Mouse (Mus musculus): Measurements from ENCODE around the gene Wrb. TPM values are rescaled to one million over a fixed set of nuclear protein-coding genes. Genes with fewer than 3 reads are reported as not detected.
A peak's percentile ranks its signal among the peaks of the same experiment; 100 is the strongest.

Wrb gene
- polyA plus RNA-seq, 1 experiment from 2014 or later = 124 TPM

- Histone ChIP-seq H3K36me3 (ENCODE audit: control insufficient read depth, insufficient read depth, low read length) (peaks cover 4% of the 10 kb centered on the region; the same call in 1 of the 2 replicates), H3K9ac (ENCODE audit: low read length) (no peak overlapping the region), H3K4me2 (ENCODE audit: low read depth) (no peak overlapping the region), H3K4me3 (ENCODE audit: low read depth, low read length) (no peak overlapping the region), H3K9me3 (ENCODE audit: control insufficient read depth, low read length) (no peaks in the 10 kb centered on the region), H3K27me3 (ENCODE audit: control insufficient read depth, insufficient read depth, low read length) (no peaks in the 10 kb centered on the region), H3K4me1 (ENCODE audit: control insufficient read depth, insufficient read depth, low read length) (peaks cover 6% of the 10 kb centered on the region), H3K27ac (ENCODE audit: low read depth, low read length) (no peak overlapping the region)
- 82% methylated on average over 9 of the region's 9 CpGs for WGBS
- DNase-seq (ENCODE audit: low spot score) = no peak
- ATAC-seq (ENCODE audit: insufficient read depth, low FRiP score, low TSS enrichment) = no peak
These were observed 4.1 kb downstream of the Wrb start for GRCm38 (mm10) chr16:96149311-96149710.

GRCm38 (mm10) chr16:96150995-96151394 lies 5.8 kb downstream of the Wrb start:
- Histone ChIP-seq H3K4me3 (ENCODE audit: low read depth, low read length) (no peak overlapping the region), H3K4me2 (ENCODE audit: low read depth) (no peak overlapping the region), H3K27ac (ENCODE audit: low read depth, low read length) (no peak overlapping the region), H3K9ac (ENCODE audit: low read length) (no peak overlapping the region), H3K27me3 (ENCODE audit: control insufficient read depth, insufficient read depth, low read length) (no peaks in the 10 kb centered on the region), H3K4me1 (ENCODE audit: control insufficient read depth, insufficient read depth, low read length) (peaks cover 3% of the 10 kb centered on the region), H3K36me3 (ENCODE audit: control insufficient read depth, insufficient read depth, low read length) (peaks cover 4% of the 10 kb centered on the region; the same call in 1 of the 2 replicates), H3K9me3 (ENCODE audit: control insufficient read depth, low read length) (no peaks in the 10 kb centered on the region)
- no peak for ATAC-seq (ENCODE audit: insufficient read depth, low FRiP score, low TSS enrichment)
- DNase-seq (ENCODE audit: low spot score) = no peak
- 78% methylated on average over 4 of the region's 4 CpGs for WGBS

GRCm38 (mm10) chr16:96151551-96151950 lies 6.3 kb downstream of the Wrb start:
- no peaks in the 10 kb centered on the region for H3K27me3 ChIP-seq (ENCODE audit: control insufficient read depth, insufficient read depth, low read length)
- no peaks in the 10 kb centered on the region for H3K9me3 ChIP-seq (ENCODE audit: control insufficient read depth, low read length)
- no peak overlapping the region for H3K4me3 ChIP-seq (ENCODE audit: low read depth, low read length)
- no peaks in the 10 kb centered on the region for H3K4me1 ChIP-seq (ENCODE audit: control insufficient read depth, insufficient read depth, low read length)
- DNase-seq (ENCODE audit: low spot score) = peak; percentile 82
- H3K36me3 ChIP-seq (ENCODE audit: control insufficient read depth, insufficient read depth, low read length) = peaks cover 4% of the 10 kb centered on the region; the same call in 1 of the 2 replicates
- no peak overlapping the region for H3K9ac ChIP-seq (ENCODE audit: low read length)
- ATAC-seq (ENCODE audit: insufficient read depth, low FRiP score, low TSS enrichment) = 0 out of 2 replicates have a peak, but pooled peaks have one; percentile 62
- H3K27ac ChIP-seq (ENCODE audit: low read depth, low read length) = no peak overlapping the region
- no peak overlapping the region for H3K4me2 ChIP-seq (ENCODE audit: low read depth)
- WGBS = 26% methylated on average over 9 of the region's 9 CpGs

- no peak overlapping the region for H3K4me2 ChIP-seq (ENCODE audit: low read depth)
- 84% methylated on average over 2 of the region's 2 CpGs for WGBS
- no peak overlapping the region for H3K4me3 ChIP-seq (ENCODE audit: low read depth, low read length)
These were observed 9.3 kb downstream of the Wrb start for GRCm38 (mm10) chr16:96154476-96154875.

GRCm38 (mm10) chr16:96156019-96156418 lies 10.8 kb downstream of the Wrb start:
- H3K9ac ChIP-seq (ENCODE audit: low read length) = no peak overlapping the region
- no peaks in the 10 kb centered on the region for H3K9me3 ChIP-seq (ENCODE audit: control insufficient read depth, low read length)
- ATAC-seq (ENCODE audit: insufficient read depth, low FRiP score, low TSS enrichment) = no peak
- H3K36me3 ChIP-seq (ENCODE audit: control insufficient read depth, insufficient read depth, low read length) = peaks cover 4% of the 10 kb centered on the region; the same call in 1 of the 2 replicates
- no peak overlapping the region for H3K4me3 ChIP-seq (ENCODE audit: low read depth, low read length)
- no peak overlapping the region for H3K4me2 ChIP-seq (ENCODE audit: low read depth)
- no peak for DNase-seq (ENCODE audit: low spot score)
- peaks cover 8% of the 10 kb centered on the region for H3K4me1 ChIP-seq (ENCODE audit: control insufficient read depth, insufficient read depth, low read length)
- 94% methylated on average over 8 of the region's 8 CpGs for WGBS
- H3K27ac ChIP-seq (ENCODE audit: low read depth, low read length) = no peak overlapping the region
- H3K27me3 ChIP-seq (ENCODE audit: control insufficient read depth, insufficient read depth, low read length) = no peaks in the 10 kb centered on the region

More at GRCm38 (mm10) chr16:96154476-96154875, 9.3 kb downstream of the Wrb start:
- Histone ChIP-seq H3K36me3 (ENCODE audit: control insufficient read depth, insufficient read depth, low read length) (peaks cover 4% of the 10 kb centered on the region; the same call in 1 of the 2 replicates), H3K27ac (ENCODE audit: low read depth, low read length) (no peak overlapping the region), H3K4me1 (ENCODE audit: control insufficient read depth, insufficient read depth, low read length) (peaks cover 8% of the 10 kb centered on the region), H3K27me3 (ENCODE audit: control insufficient read depth, insufficient read depth, low read length) (no peaks in the 10 kb centered on the region), H3K9ac (ENCODE audit: low read length) (no peak overlapping the region), H3K9me3 (ENCODE audit: control insufficient read depth, low read length) (no peaks in the 10 kb centered on the region)
- no peak for DNase-seq (ENCODE audit: low spot score)
- no peak for ATAC-seq (ENCODE audit: insufficient read depth, low FRiP score, low TSS enrichment)

- Histone ChIP-seq H3K4me1 (ENCODE audit: control insufficient read depth, insufficient read depth, low read length) (peaks cover 8% of the 10 kb centered on the region), H3K4me3 (ENCODE audit: low read depth, low read length) (no peak overlapping the region), H3K9ac (ENCODE audit: low read length) (no peak overlapping the region), H3K9me3 (ENCODE audit: control insufficient read depth, low read length) (no peaks in the 10 kb centered on the region), H3K36me3 (ENCODE audit: control insufficient read depth, insufficient read depth, low read length) (peaks cover 4% of the 10 kb centered on the region; the same call in 1 of the 2 replicates), H3K4me2 (ENCODE audit: low read depth) (no peak overlapping the region), H3K27ac (ENCODE audit: low read depth, low read length) (no peak overlapping the region), H3K27me3 (ENCODE audit: control insufficient read depth, insufficient read depth, low read length) (no peaks in the 10 kb centered on the region)
- WGBS = 88% methylated on average over 11 of the region's 11 CpGs
- ATAC-seq (ENCODE audit: insufficient read depth, low FRiP score, low TSS enrichment) (no peak), DNase-seq (ENCODE audit: low spot score) (no peak)
These were observed 12.0 kb downstream of the Wrb start for GRCm38 (mm10) chr16:96157171-96157570.

- DNase-seq (ENCODE audit: low spot score) = no peak
- H3K9me3 ChIP-seq (ENCODE audit: control insufficient read depth, low read length) = no peaks in the 10 kb centered on the region
- H3K4me1 ChIP-seq (ENCODE audit: control insufficient read depth, insufficient read depth, low read length) = peaks cover 8% of the 10 kb centered on the region
- H3K36me3 ChIP-seq (ENCODE audit: control insufficient read depth, insufficient read depth, low read length) = no peaks in the 10 kb centered on the region
- 64% methylated on average over 12 of the region's 12 CpGs for WGBS
- 0 out of 2 replicates have a peak, but pooled peaks have one; percentile 18 for ATAC-seq (ENCODE audit: insufficient read depth, low FRiP score, low TSS enrichment)
- no peak overlapping the region for H3K27ac ChIP-seq (ENCODE audit: low read depth, low read length)
- H3K27me3 ChIP-seq (ENCODE audit: control insufficient read depth, insufficient read depth, low read length) = no peaks in the 10 kb centered on the region
- peak overlapping the region; percentile 91 for H3K9ac ChIP-seq (ENCODE audit: low read length)
- peak overlapping the region; percentile 97 for H3K4me2 ChIP-seq (ENCODE audit: low read depth)
- peak overlapping the region; percentile 46 for H3K4me3 ChIP-seq (ENCODE audit: low read depth, low read length)
These were observed 13.4 kb downstream of the Wrb start for GRCm38 (mm10) chr16:96158511-96159080.

GRCm38 (mm10) chr16:96159091-96159731 lies 14.0 kb downstream of the Wrb start:
- Histone ChIP-seq H3K4me1 (ENCODE audit: control insufficient read depth, insufficient read depth, low read length) (peaks cover 8% of the 10 kb centered on the region), H3K36me3 (ENCODE audit: control insufficient read depth, insufficient read depth, low read length) (no peaks in the 10 kb centered on the region), H3K27ac (ENCODE audit: low read depth, low read length) (peak overlapping the region; percentile 65), H3K9ac (ENCODE audit: low read length) (peak overlapping the region; percentile 91), H3K9me3 (ENCODE audit: control insufficient read depth, low read length) (no peaks in the 10 kb centered on the region), H3K27me3 (ENCODE audit: control insufficient read depth, insufficient read depth, low read length) (no peaks in the 10 kb centered on the region), H3K4me2 (ENCODE audit: low read depth) (peak overlapping the region; percentile 97), H3K4me3 (ENCODE audit: low read depth, low read length) (peak overlapping the region; percentile 46)
- under 1% methylated on average over 67 of the region's 67 CpGs for WGBS
- ATAC-seq (ENCODE audit: insufficient read depth, low FRiP score, low TSS enrichment) (peak; percentile 86), DNase-seq (ENCODE audit: low spot score) (peak; percentile 85)
